Mouse (Mus musculus) heart, adult 11 months (tissue): Measurements from ENCODE around the gene Mgl2.
A peak's percentile ranks its signal among the peaks of the same experiment; 100 is the strongest.

Experiments
- DNase-seq: peaks from one replicate; pipeline ENCODE4 v3.0.0; 2022

The Mgl2 gene

DNA sequence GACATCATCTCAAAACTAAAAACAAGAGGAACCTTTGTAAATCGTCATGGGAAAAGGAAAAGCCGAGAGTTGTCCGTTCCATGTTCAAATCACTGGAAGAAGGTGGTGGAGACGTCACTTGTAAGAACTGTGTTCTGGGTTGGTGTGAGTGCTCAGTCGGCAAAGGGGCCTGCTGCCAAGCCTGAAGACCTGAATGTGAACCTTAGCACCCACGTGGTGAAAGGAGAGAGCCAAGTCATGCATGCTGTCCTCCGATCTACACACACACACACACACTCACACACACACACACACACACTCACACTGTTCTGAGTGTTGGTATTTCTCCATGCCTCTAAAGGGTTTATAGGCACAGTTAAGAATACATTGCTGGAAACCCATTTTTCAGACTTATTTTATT is 41.1 kb downstream of the Mgl2 start:
- peak; percentile 37 for DNase-seq

- DNase-seq, result peak; percentile 75
Measured at GRCm38 (mm10) chr11:70171847-70172246, 41.7 kb downstream of the Mgl2 start.

- no peak for DNase-seq
Measured at GRCm38 (mm10) chr11:70172298-70172697, 42.2 kb downstream of the Mgl2 start.

GRCm38 (mm10) chr11:70174491-70174890 is 44.4 kb downstream of the Mgl2 start:
- peak; percentile 74 for DNase-seq

- peak; percentile 66 for DNase-seq
Measured at GRCm38 (mm10) chr11:70177647-70178046, 47.5 kb downstream of the Mgl2 start.

- DNase-seq, result peak; percentile 61
Measured at GRCm38 (mm10) chr11:70178311-70178710, 48.2 kb downstream of the Mgl2 start.

DNA sequence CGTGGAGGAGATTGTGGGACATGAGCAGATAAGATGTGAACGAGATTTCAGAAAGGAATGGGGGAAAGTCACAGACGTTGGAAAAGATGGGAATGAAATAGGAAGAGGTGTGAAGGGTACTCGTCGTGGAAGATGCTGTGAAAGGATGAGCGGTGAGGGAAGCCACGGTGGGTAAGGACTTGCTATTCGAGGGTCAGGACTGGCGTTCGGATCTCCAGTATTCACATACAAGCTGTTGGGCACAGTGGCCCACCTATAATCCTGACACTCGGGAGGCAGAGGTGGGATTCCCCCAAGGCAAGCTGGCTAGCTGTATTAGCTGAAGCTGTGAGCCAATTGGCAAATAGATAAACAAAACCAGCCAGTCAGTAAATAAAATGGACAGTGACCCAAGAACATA is 48.6 kb downstream of the Mgl2 start:
- DNase-seq, result peak; percentile 56

- peak; percentile 55 for DNase-seq
Measured at GRCm38 (mm10) chr11:70179401-70179800, 49.3 kb downstream of the Mgl2 start.

- DNase-seq, result no peak
Measured at GRCm38 (mm10) chr11:70180496-70180895, 50.4 kb downstream of the Mgl2 start.

- peak; percentile 95 for DNase-seq
Measured at GRCm38 (mm10) chr11:70185120-70185519, 55.0 kb downstream of the Mgl2 start.
